Mouse (Mus musculus) adrenal gland (tissue): ENCODE measurements around the gene Ift88.

Experiments
- intact Hi-C: fragments of 180-260 bp; cut with DNase I; formaldehyde crosslinking; loops from one replicate; pipeline ENCODE4 v1.15.1; 2025
- long read RNA-seq, 2 experiments: library from polyadenylated mRNA; unstranded; transcript quantifications; one replicate each; pipeline ENCODE4 v2.0.0; 2020; ENCODE audit warnings: borderline replicate concordance in 1 of 2; ENCODE audit not compliant: insufficient replicate concordance in 1 of 2

Gene Ift88
- long read RNA-seq, experiment 1, partial matches to known transcripts = 3 of 7 reads
- long read RNA-seq, experiment 1, other reads (novel, unspliced or antisense) = 0 of 7 reads
- long read RNA-seq, experiment 2, partial matches to known transcripts = 3 of 7 reads
- long read RNA-seq, experiment 2, other reads (novel, unspliced or antisense) = 2 of 7 reads

- intact Hi-C loops = no loop called here
These were observed at the start of gene Ift88 for GRCm38 (mm10) chr14:57423432-57424211. Ift88 (plus strand) TSS chr14:57424062.

GRCm38 (mm10) chr14:57375205-57375604 lies 48.7 kb upstream of the Ift88 start:
- intact Hi-C loops = loop anchor here (10.0 kb wide), 2 partner anchors 250 to 310 kb away; no protein-coding TSS in a partner anchor

GRCm38 (mm10) chr14:57376016-57376415 lies 47.8 kb upstream of the Ift88 start:
- intact Hi-C loops = loop anchor here (10.0 kb wide), 2 partner anchors 249 to 309 kb away; no protein-coding TSS in a partner anchor

GRCm38 (mm10) chr14:57376956-57377355 lies 46.9 kb upstream of the Ift88 start:
- intact Hi-C loops = loop anchor here (10.0 kb wide), 2 partner anchors 248 to 308 kb away; no protein-coding TSS in a partner anchor

GRCm38 (mm10) chr14:57377531-57377930 lies 46.3 kb upstream of the Ift88 start:
- intact Hi-C loops = loop anchor here (10.0 kb wide), 2 partner anchors 247 to 307 kb away; no protein-coding TSS in a partner anchor

- intact Hi-C loops = no loop called here
These were observed 38.2 kb upstream of the Ift88 start for GRCm38 (mm10) chr14:57385667-57386066.

GRCm38 (mm10) chr14:57386758-57387561 lies 36.9 kb upstream of the Ift88 start:
- intact Hi-C loops = no loop called here

GRCm38 (mm10) chr14:57391621-57392020 lies 32.2 kb upstream of the Ift88 start:
- intact Hi-C loops = no loop called here

GRCm38 (mm10) chr14:57392278-57392677 lies 31.6 kb upstream of the Ift88 start:
- intact Hi-C loops = no loop called here

- intact Hi-C loops = no loop called here
These were observed 28.4 kb upstream of the Ift88 start for GRCm38 (mm10) chr14:57395470-57395869.

GRCm38 (mm10) chr14:57397221-57397620 lies 26.6 kb upstream of the Ift88 start:
- intact Hi-C loops = no loop called here

- intact Hi-C loops = no loop called here
These were observed 25.7 kb upstream of the Ift88 start, which contains the start of gene Cryl1 for GRCm38 (mm10) chr14:57398065-57398757. Cryl1 (minus strand) TSS chr14:57398529.

GRCm38 (mm10) chr14:57398813-57399427 lies 24.9 kb upstream of the Ift88 start:
- intact Hi-C loops = no loop called here

- intact Hi-C loops = no loop called here
These were observed 21.0 kb upstream of the Ift88 start for GRCm38 (mm10) chr14:57402815-57403214.

- intact Hi-C loops = no loop called here
These were observed 16.5 kb upstream of the Ift88 start for GRCm38 (mm10) chr14:57407039-57407987.

GRCm38 (mm10) chr14:57408100-57408499 lies 15.8 kb upstream of the Ift88 start:
- intact Hi-C loops = no loop called here

- intact Hi-C loops = no loop called here
These were observed 14.8 kb upstream of the Ift88 start for GRCm38 (mm10) chr14:57409106-57409505.

- intact Hi-C loops = loop anchor here (5.0 kb wide), 1 partner anchor 305 kb away; no protein-coding TSS in a partner anchor
These were observed 11.7 kb upstream of the Ift88 start for GRCm38 (mm10) chr14:57412166-57412565.

GRCm38 (mm10) chr14:57417187-57417586 lies 6.7 kb upstream of the Ift88 start:
- intact Hi-C loops = no loop called here
